Mouse (Mus musculus) bone marrow macrophage, adult 2 months (primary cell): ENCODE measurements at regions not wholly inside any gene's neighbourhood (a gene's known extent, or its start where the extent isn't known, plus 50 kb on each side); places are given as distances from the start of the nearest gene placed in this dataset.

ENCODE experiments used
- CTCF ChIP-seq: IDR thresholded peaks from 2 replicates; pipeline ENCODE4 v1.5.1; 2012; ENCODE audit warnings: low read depth, mild to moderate bottlenecking, low read length, moderate library complexity
- POLR2A ChIP-seq: IDR thresholded peaks from 2 replicates; pipeline ENCODE4 v1.6.1; 2012; ENCODE audit warnings: mild to moderate bottlenecking, low read depth, low read length, borderline replicate concordance

DNA sequence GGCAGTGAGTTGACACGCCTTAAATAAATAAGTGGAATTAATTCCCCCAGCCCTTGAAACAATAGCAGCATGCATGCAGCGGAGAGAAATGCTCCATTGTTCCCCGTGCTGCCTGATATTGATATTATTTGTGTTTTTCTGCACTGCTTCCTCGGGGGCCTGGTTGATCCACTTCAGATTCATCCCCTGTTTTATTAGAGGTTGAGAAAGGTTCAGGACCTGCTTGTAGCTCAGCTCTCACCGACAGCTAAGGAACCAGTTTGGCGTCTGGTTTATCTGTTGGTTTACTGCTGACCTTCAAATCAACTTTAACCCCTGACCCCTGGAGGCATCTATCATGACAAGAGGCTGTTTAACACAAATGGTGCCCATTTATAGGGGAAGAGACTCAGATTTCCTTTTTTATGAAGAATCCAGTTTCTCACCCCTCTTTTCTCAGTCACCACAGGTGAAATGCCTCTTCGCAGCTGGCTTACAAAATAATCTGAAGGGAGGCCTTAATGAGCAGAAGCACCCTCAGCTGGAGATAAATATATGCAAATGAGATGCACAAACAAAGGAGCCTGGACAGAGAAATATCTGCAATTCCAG lies 270.8 kb downstream of the Meis1 start:
- TF ChIP-seq CTCF (no peak), POLR2A (no peak)
